Mouse (Mus musculus) liver, postnatal 0 days (tissue): Measurements from ENCODE around the gene Dhx16. TPM values are rescaled to one million over a fixed set of nuclear protein-coding genes. Genes with fewer than 3 reads are reported as not detected.
"Not testable (repeated sequence)": the region's sequence is repeated elsewhere in the genome, so short reads cannot be mapped to it uniquely, and the experiment has no call there.

Source experiments
- ATAC-seq: fragments of 200-750 bp; cut with Nextera tagmentation; 2 replicates; pipeline ENCODE4 v1.8.0; 2017; ENCODE audit warnings: mild to moderate bottlenecking, moderate library complexity
- DNase-seq: peaks from one replicate; pipeline ENCODE4 v3.0.0-alpha.2; 2016
- H3K27ac ChIP-seq: fragments of 300-500 bp; sonication (generic); 2 replicates; pipeline ENCODE4 v1.5.1; 2014; ENCODE audit warnings: antibody characterized with exemption, moderate library complexity, mild to moderate bottlenecking, low read depth
- H3K27me3 ChIP-seq: fragments of 300-500 bp; sonication (generic); 2 replicates; pipeline ENCODE4 v1.6.1; 2014; ENCODE audit warnings: low read length, control low read depth, mixed read lengths; ENCODE audit not compliant: insufficient read depth
- H3K36me3 ChIP-seq: fragments of 300-500 bp; sonication (generic); replicated peaks from 2 replicates; pipeline ENCODE4 v1.6.1; 2014; ENCODE audit warnings: mild to moderate bottlenecking, control low read depth, low read length, moderate library complexity, mixed read lengths; ENCODE audit not compliant: insufficient read depth
- H3K4me1 ChIP-seq: fragments of 300-500 bp; sonication (generic); 2 replicates; pipeline ENCODE4 v1.6.1; 2014; ENCODE audit warnings: antibody characterized with exemption, mild to moderate bottlenecking, control low read depth; ENCODE audit not compliant: insufficient read depth
- H3K4me2 ChIP-seq: fragments of 300-500 bp; sonication (generic); 2 replicates; pipeline ENCODE4 v1.6.1; 2014; ENCODE audit warnings: low read depth, mild to moderate bottlenecking, low read length, moderate library complexity, mixed read lengths
- H3K4me3 ChIP-seq: fragments of 300-500 bp; sonication (generic); 2 replicates; pipeline ENCODE4 v1.5.1; 2014; ENCODE audit warnings: low read depth, low read length
- H3K9ac ChIP-seq: fragments of 300-500 bp; sonication (generic); replicated peaks from 2 replicates; pipeline ENCODE4 v1.6.1; 2014; ENCODE audit warnings: mild to moderate bottlenecking, moderate library complexity
- H3K9me3 ChIP-seq: fragments of 300-500 bp; sonication (generic); 2 replicates; pipeline ENCODE4 v1.6.1; 2016; ENCODE audit warnings: mild to moderate bottlenecking, control low read depth, low read length, mixed read lengths
- CTCF ChIP-seq: sonication (generic); IDR thresholded peaks from 2 replicates; pipeline ENCODE4 v1.5.1; 2016; ENCODE audit warnings: antibody characterized with exemption, low read depth
- EP300 ChIP-seq: IDR thresholded peaks from 2 replicates; pipeline ENCODE4 v1.6.1; 2016; ENCODE audit warnings: antibody characterized with exemption, low read depth, mild to moderate bottlenecking
- WGBS: fragments of 180-500 bp; shearing (Covaris S2); extraction: QIAGEN DNeasy Blood & Tissue Kit; methylation state at CpG from one replicate; pipeline ENCODE4 v1.1.7; 2014; ENCODE audit not compliant: insufficient replicate concordance; 5-methylcytosine and 5-hydroxymethylcytosine counted together
- polyA plus RNA-seq: library from polyadenylated mRNA; unstranded; fragments of >200 nt; fragmentation: Nextera tagmentation; extraction: Ambion mirVana; gene quantifications from 2 replicates; pipeline ENCODE4 v1.2.1, GENCODE M21; 2015

Dhx16 gene
- polyA plus RNA-seq, 1 experiment from 2014 or later: 15.6 TPM

DNA sequence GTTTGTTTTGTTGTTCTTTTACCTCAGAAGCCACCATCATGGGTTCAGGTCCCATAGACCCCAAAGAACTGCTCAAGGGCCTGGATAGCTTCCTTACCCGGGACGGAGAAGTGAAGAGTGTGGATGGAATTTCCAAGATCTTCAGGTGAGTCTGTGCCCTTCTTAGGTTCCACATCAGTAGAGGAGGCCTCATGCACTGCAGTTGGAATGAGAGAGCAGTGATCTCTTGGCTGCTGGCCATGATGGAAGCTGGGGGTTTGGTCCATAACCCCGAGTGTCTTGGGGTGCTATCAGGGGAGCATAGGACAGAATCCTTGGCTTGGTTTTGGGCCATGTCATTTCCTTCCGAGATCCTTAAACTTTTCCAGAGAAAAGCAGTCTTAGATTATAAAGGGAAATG lies 43.7 kb downstream of the Dhx16 start:
- peaks cover 57% of the 10 kb centered on the region for H3K36me3 ChIP-seq
- no peak overlapping the region for H3K27ac ChIP-seq

DNA sequence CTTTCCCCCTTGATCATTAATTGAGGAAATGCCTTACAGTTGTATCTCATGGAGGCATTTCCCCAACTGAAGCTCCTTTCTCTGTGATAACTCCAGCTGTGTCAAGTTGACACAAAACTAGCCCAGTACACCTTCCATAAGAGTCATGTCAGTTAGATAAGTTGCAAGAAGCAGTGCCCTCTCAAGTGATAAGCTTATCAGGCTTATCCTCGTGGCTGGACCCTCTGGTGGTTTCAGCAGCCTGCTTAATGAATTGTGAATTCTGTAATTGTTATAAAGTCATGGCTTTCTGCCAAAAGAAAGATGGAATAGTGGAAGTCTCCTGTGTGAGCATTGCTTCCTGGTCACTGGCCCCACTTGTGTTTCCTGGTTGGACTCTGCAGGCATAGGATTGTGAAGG lies 47.9 kb downstream of the Dhx16 start:
- Histone ChIP-seq H3K9me3 (no peaks in the 10 kb centered on the region), H3K4me1 (peaks cover 15% of the 10 kb centered on the region), H3K27ac (no peak overlapping the region), H3K36me3 (peaks cover 78% of the 10 kb centered on the region), H3K27me3 (no peaks in the 10 kb centered on the region), H3K4me3 (no peak overlapping the region), H3K4me2 (no peak overlapping the region), H3K9ac (0 out of 2 replicates have a peak overlapping the region, but pooled peaks have one; percentile 11)
- 50% methylated on average over 1 of the region's 1 CpGs for WGBS
- ATAC-seq (peak; percentile 73), DNase-seq (no peak)
- TF ChIP-seq CTCF: no peak
- TF ChIP-seq EP300: peak; percentile 95

More for the DNA sequence above, 43.7 kb downstream of the Dhx16 start:
- Histone ChIP-seq H3K4me3 (no peak overlapping the region), H3K27me3 (no peaks in the 10 kb centered on the region), H3K4me1 (peaks cover 49% of the 10 kb centered on the region), H3K9ac (no peak overlapping the region), H3K4me2 (no peak overlapping the region), H3K9me3 (no peaks in the 10 kb centered on the region)
- no peak for DNase-seq
- WGBS: 81% methylated on average over 4 of the region's 4 CpGs
- ATAC-seq: no peak
- no peak for TF ChIP-seq CTCF
- no peak for TF ChIP-seq EP300

DNA sequence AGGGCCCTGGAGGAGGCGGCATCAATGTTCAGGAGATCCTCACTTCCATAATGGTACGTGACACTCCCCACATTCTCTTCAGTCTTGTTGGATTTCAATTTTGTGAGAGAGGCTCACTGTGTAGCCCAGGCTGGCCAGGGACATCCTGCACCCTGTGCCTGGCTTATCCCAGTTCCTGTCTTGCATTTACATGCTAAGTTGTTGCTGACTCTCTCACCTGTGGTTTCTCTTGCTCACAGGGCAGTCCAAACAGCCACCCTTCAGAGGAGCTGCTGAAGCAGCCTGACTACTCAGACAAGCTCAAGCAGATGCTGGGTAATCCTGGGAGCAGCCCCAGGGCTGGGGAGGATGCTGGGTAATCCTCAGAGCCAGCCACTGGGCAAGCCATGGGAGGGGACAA lies 49.9 kb downstream of the Dhx16 start:
- Histone ChIP-seq H3K9ac (no peak overlapping the region), H3K4me1 (peaks cover 9% of the 10 kb centered on the region), H3K4me2 (no peak overlapping the region), H3K36me3 (peaks cover 59% of the 10 kb centered on the region), H3K27ac (no peak overlapping the region), H3K27me3 (no peaks in the 10 kb centered on the region), H3K9me3 (no peaks in the 10 kb centered on the region), H3K4me3 (no peak overlapping the region)
- TF ChIP-seq EP300: no peak
- TF ChIP-seq CTCF: no peak
- ATAC-seq: no peak
- DNase-seq: no peak
- 97% methylated on average over 2 of the region's 2 CpGs for whole genome bisulfite sequencing

DNA sequence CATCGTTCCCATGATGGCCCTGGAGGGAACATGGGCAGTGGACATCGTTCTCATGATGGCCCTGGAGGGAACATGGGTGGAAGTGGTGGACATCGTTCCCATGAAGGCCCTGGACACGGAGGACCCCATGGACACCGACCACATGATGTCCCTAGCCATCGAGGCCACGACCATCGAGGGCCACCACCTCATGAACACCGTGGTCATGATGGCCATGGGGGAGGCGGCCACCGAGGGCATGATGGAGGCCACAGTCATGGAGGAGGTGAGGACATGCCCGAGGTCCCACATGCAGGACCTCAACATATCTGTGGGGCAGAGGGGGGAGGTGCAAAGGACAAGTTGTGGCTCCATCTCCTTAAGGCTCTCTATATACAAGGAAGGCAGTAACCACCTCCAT lies 51.0 kb downstream of the Dhx16 start:
- no peak for TF ChIP-seq CTCF
- TF ChIP-seq EP300: no peak
- Histone ChIP-seq H3K27me3 (no peaks in the 10 kb centered on the region), H3K9ac (no peak overlapping the region), H3K4me3 (no peak overlapping the region), H3K9me3 (no peaks in the 10 kb centered on the region), H3K4me2 (no peak overlapping the region), H3K36me3 (peaks cover 48% of the 10 kb centered on the region), H3K4me1 (peaks cover 9% of the 10 kb centered on the region), H3K27ac (no peak overlapping the region)
- 88% methylated on average over 12 of the region's 12 CpGs for WGBS
- DNase-seq: peak; percentile 14
- no peak for ATAC-seq

DNA sequence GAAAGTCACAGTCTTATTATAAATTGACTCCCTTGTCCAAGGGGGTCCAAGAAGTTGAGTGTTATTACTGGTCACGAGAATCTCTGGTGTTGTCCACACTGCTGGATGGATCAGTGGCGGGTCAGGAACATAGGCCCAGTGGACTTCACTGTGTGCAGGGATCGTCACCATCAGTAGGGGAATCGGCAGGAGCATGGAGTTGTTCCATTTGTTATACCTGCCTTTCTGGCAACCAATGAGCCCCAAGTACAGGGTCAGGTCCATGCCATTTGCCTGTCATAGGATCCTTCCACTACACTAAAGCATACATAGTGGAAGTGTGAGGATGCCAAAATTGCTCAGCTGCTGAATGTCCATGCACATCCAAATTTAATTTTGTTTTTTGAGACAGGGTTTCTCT lies 53.0 kb downstream of the Dhx16 start:
- no peak overlapping the region for H3K9ac ChIP-seq
- no peak for TF ChIP-seq EP300
- no peak for TF ChIP-seq CTCF
- WGBS: 88% methylated on average over 4 of the region's 4 CpGs
- DNase-seq (peak; percentile 10), ATAC-seq (no peak)
- no peak overlapping the region for H3K27ac ChIP-seq
- no peaks in the 10 kb centered on the region for H3K9me3 ChIP-seq
- H3K4me2 ChIP-seq: no peak overlapping the region
- H3K4me1 ChIP-seq: no peaks in the 10 kb centered on the region
- H3K36me3 ChIP-seq: peaks cover 31% of the 10 kb centered on the region
- H3K4me3 ChIP-seq: no peak overlapping the region
- no peaks in the 10 kb centered on the region for H3K27me3 ChIP-seq

DNA sequence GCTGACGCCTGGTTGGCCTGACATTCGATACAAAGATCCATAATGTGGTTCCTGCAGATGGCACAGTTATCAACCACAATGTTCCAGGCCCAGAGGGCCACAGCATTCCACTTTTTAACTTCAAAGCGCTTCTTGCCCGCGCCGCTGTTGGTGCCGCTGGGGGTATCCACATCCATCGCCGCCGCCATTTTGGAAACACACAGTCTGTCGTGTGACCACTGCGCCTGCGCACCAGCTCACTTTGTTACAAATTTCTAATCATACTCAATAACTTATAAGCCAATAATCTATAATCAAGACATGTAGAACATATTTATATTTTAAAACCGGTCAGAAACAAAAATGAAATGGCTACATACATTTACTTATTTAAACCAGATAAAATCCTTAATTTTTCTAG lies 56.1 kb downstream of the Dhx16 start:
- H3K9me3 ChIP-seq, H3K4me3 ChIP-seq, H3K4me1 ChIP-seq, H3K9ac ChIP-seq, H3K27me3 ChIP-seq, H3K27ac ChIP-seq, H3K4me2 ChIP-seq, H3K36me3 ChIP-seq, DNase-seq, ATAC-seq: not testable (repeated sequence)
- 85% methylated on average over 14 of the region's 14 CpGs for WGBS
